Mouse (Mus musculus): ENCODE data around the gene Map3k21. TPM values are rescaled to one million over a fixed set of nuclear protein-coding genes. Genes with fewer than 3 reads are reported as not detected.

The Map3k21 gene
- polyA plus RNA-seq, 1 experiment: not detected

- Histone ChIP-seq H3K4me3 (replicated peaks) (no peak overlapping the region), H3K9me3 (ENCODE audit: control insufficient read depth, low read length) (no peaks in the 10 kb centered on the region), H3K36me3 (ENCODE audit: control insufficient read depth) (no peaks in the 10 kb centered on the region), H3K27me3 (ENCODE audit: control insufficient read depth) (peaks cover 43% of the 10 kb centered on the region), H3K4me1 (ENCODE audit: control insufficient read depth) (no peaks in the 10 kb centered on the region)
- no peak for TF ChIP-seq TAL1 (IDR thresholded peaks at IDR 0.05; ENCODE audit: low read length)
- no peak for TF ChIP-seq GATA1 (IDR thresholded peaks at IDR 0.05; ENCODE audit: low read length)
These were observed 86.0 kb downstream of the Map3k21 start for GRCm38 (mm10) chr8:125996031-125996839.

GRCm38 (mm10) chr8:125996980-125997379, 86.7 kb downstream of the Map3k21 start:
- H3K4me3 ChIP-seq (replicated peaks): no peak overlapping the region
- TF ChIP-seq TAL1 (IDR thresholded peaks at IDR 0.05; ENCODE audit: low read length) (no peak), GATA1 (IDR thresholded peaks at IDR 0.05; ENCODE audit: low read length) (no peak)
- H3K36me3 ChIP-seq (ENCODE audit: control insufficient read depth): no peaks in the 10 kb centered on the region
- no peaks in the 10 kb centered on the region for H3K9me3 ChIP-seq (ENCODE audit: control insufficient read depth, low read length)
- no peaks in the 10 kb centered on the region for H3K4me1 ChIP-seq (ENCODE audit: control insufficient read depth)
- H3K27me3 ChIP-seq (ENCODE audit: control insufficient read depth): peaks cover 43% of the 10 kb centered on the region

Other genes starting within 250 kb of the Map3k21 start
- not detected in 2 replicates for gene Map10, start 240.6 kb upstream of the Map3k21 start, polyA plus RNA-seq (2012)
- 0.12 and 0.39 TPM in 2 replicates for gene Ntpcr, start 180.5 kb upstream of the Map3k21 start, polyA plus RNA-seq (2012)
- gene Pcnx2, start 12.1 kb upstream of the Map3k21 start, polyA plus RNA-seq (2012): 0.01 TPM in 1 of 2 replicates, not detected in the other
- gene Kcnk1, start 84.7 kb downstream of the Map3k21 start, polyA plus RNA-seq (2012): not detected in 2 replicates

Measured in erythroblast, embryonic 14.5 days (primary cell).